Mouse (Mus musculus): ENCODE measurements around the gene Srbd1.

DNA sequence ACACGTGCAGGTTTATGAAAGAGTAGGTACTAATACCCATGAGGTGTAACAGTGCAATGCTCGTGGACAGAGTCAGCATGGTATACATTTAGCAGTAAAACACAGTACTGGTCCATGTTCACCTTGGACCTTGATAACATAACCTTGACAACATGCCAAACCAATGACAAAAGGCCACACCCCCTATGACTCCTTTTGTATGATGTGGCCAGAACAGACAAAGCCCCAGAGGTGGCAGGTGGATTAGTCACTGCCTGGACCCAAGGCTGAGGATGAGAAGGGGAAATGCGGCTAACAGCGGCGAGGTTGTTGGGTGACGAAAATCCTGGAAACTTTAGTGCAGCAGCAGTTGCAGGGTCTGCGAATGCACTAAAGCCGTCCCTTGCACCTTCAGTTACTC is 170.4 kb downstream of the Srbd1 start:
- TF ChIP-seq CTCF (IDR thresholded peaks at IDR 0.05; ENCODE audit: extremely low read depth, insufficient read length, insufficient replicate concordance, low read depth, low read length), result no peak
- no peak for TF ChIP-seq POLR2A (IDR thresholded peaks at IDR 0.05; ENCODE audit: low read depth, low read length)

All from small intestine, adult 2 months (tissue).